Mouse (Mus musculus) gastrocnemius, postnatal 36 days (tissue): Measurements from ENCODE around the gene Fzd7. TPM values are rescaled to one million over a fixed set of nuclear protein-coding genes. Genes with fewer than 3 reads are reported as not detected.

Experiments
- total RNA-seq, 2 experiments: library from RNA; stranded (reverse); gene quantifications; 2 replicates each; pipeline ENCODE4 v1.2.3; 2021

Fzd7 gene
- total RNA-seq, 2 experiments from 2014 or later, result 27.9 to 41.0 TPM

Other genes starting within 250 kb of the Fzd7 start
- gene Als2, start 245.2 kb upstream of the Fzd7 start, total RNA-seq, result 10 to 100 TPM; 13.6 to 16.1 TPM
- gene Cdk15, start 225.5 kb upstream of the Fzd7 start, total RNA-seq, result not detected
- gene Gm973, start 33.8 kb downstream of the Fzd7 start, total RNA-seq, result under 1 TPM in 1 of 2 experiments, not detected in 1; 0.25 TPM
- gene Sumo1, start 188.4 kb downstream of the Fzd7 start, total RNA-seq, result 10 to 100 TPM; 43.2 to 54.1 TPM
- gene Nop58, start 202.5 kb downstream of the Fzd7 start, total RNA-seq, result 10 to 100 TPM; 18.5 to 26.9 TPM